Mouse (Mus musculus) layer of hippocampus, adult 8-10 months (tissue): Measurements from ENCODE around the gene Rps4x. TPM values are rescaled to one million over a fixed set of nuclear protein-coding genes. Genes with fewer than 3 reads are reported as not detected.

Experiments
- total RNA-seq, 4 experiments: library from RNA; stranded (reverse); gene quantifications; 2 replicates each; pipeline ENCODE4 v1.2.4; 2022

Rps4x gene
- total RNA-seq, 4 experiments from 2014 or later, result 452 to 610 (median 507) TPM

Other genes with a start within 250 kb of the Rps4x start
- 10 to 100 TPM in 3 of 4 experiments, 1 to 10 TPM in 1; 9.6 to 15.4 (median 13.0) TPM for gene Rtl5, start 118.1 kb downstream of the Rps4x start, total RNA-seq
- gene Pin4, start 69.9 kb downstream of the Rps4x start, total RNA-seq, result 10 to 100 TPM in 3 of 4 experiments, 1 to 10 TPM in 1; 9.6 to 32.9 (median 23.5) TPM
- gene Ercc6l, start 32.3 kb downstream of the Rps4x start, total RNA-seq, result under 1 TPM in 3 of 4 experiments, not detected in 1; 0.14 to 0.36 (median 0.18) TPM
- 1 to 10 TPM; 1.2 to 2.6 (median 2.3) TPM for gene Cited1, start 62.8 kb upstream of the Rps4x start, total RNA-seq